Mouse (Mus musculus) kidney, embryonic 15.5 days (tissue): ENCODE data around the gene Gm17359. TPM values are rescaled to one million over a fixed set of nuclear protein-coding genes. Genes with fewer than 3 reads are reported as not detected.

ENCODE experiments used
- ATAC-seq: fragments of 200-750 bp; cut with Nextera tagmentation; replicated peaks from 2 replicates; pipeline ENCODE4 v1.8.0; 2017; ENCODE audit warnings: moderate TSS enrichment; ENCODE audit not compliant: low FRiP score
- H3K27ac ChIP-seq: fragments of 300-500 bp; sonication (generic); 2 replicates; pipeline ENCODE4 v1.5.1; 2015; ENCODE audit warnings: mild to moderate bottlenecking, inconsistent platforms
- H3K27me3 ChIP-seq: fragments of 300-500 bp; sonication (generic); 2 replicates; pipeline ENCODE4 v1.6.1; 2015; ENCODE audit warnings: inconsistent platforms
- H3K36me3 ChIP-seq: fragments of 300-500 bp; sonication (generic); 2 replicates; pipeline ENCODE4 v1.6.1; 2015; ENCODE audit warnings: inconsistent platforms
- H3K4me1 ChIP-seq: fragments of 300-500 bp; sonication (generic); 2 replicates; pipeline ENCODE4 v1.6.1; 2015; ENCODE audit warnings: inconsistent platforms
- H3K4me2 ChIP-seq: fragments of 300-500 bp; sonication (generic); 2 replicates; pipeline ENCODE4 v1.6.1; 2015; ENCODE audit warnings: moderate library complexity, mild to moderate bottlenecking, inconsistent platforms
- H3K4me3 ChIP-seq: fragments of 300-500 bp; sonication (generic); replicated peaks from 2 replicates; pipeline ENCODE4 v1.5.1; 2015; ENCODE audit warnings: mild to moderate bottlenecking, inconsistent platforms
- H3K9ac ChIP-seq: fragments of 300-500 bp; sonication (generic); 2 replicates; pipeline ENCODE4 v1.6.1; 2015; ENCODE audit warnings: mild to moderate bottlenecking, inconsistent platforms
- H3K9me3 ChIP-seq: fragments of 300-500 bp; sonication (generic); replicated peaks from 2 replicates; pipeline ENCODE4 v1.6.1; 2016; ENCODE audit warnings: inconsistent platforms
- WGBS: fragments of 180-500 bp; shearing (Covaris S2); methylation state at CpG from one replicate; pipeline ENCODE4 v1.1.7; 2015; ENCODE audit warnings: mixed read lengths; 5-methylcytosine and 5-hydroxymethylcytosine counted together
- polyA plus RNA-seq: library from polyadenylated mRNA; unstranded; fragments of >200 nt; fragmentation: Nextera tagmentation; extraction: Ambion mirVana; gene quantifications from 2 replicates; pipeline ENCODE4 v1.2.1, GENCODE M21; 2015

The Gm17359 gene
- polyA plus RNA-seq, result not detected in 2 replicates

DNA sequence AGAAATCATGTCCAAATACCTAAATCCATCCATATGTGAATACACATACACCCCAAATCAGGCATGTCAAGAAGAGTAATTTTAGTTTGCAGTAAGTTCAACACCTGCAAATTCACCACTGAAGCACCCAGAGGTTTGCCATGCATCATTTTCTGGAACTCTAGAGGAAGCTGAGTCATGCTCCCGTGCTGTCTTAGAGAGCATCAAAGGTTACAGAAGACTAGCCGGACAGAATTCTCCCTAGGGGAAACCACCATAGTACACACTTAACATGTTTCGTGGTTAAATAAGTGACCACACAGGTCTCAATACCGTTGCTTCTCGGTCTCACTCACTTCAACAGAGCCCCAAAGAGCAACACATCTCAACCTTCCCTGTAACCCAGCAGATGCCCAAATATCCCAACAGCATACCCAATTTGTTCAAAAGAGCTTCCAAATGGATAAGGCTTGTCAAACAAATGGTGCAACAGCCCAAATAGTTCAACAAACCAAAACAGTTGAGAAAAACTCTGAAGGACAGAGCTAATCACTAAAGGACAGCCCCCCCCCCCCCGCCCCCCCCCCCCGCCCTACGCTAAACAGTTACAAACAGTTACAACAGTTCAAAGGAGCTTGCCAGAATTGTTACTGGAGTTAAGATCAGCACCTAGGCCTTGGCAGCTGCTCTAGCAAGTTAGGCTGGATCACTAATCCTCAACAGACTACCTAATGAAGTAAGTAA, at the start of gene Gm17359:
Gene Gm17359 (plus strand): TSS at position 618 of the 723 bp plus-strand sequence.
- no peak within 1 kb of the TSS for H3K4me2 ChIP-seq
- H3K9me3 ChIP-seq, result no peaks in the 10 kb centered on the region
- WGBS, result 59% methylated on average over 8 of the region's 8 CpGs
- ATAC-seq, result no peak
- H3K4me1 ChIP-seq, result 0 out of 2 replicates have a peak, but pooled peaks cover 5% of the 10 kb centered on the region
- H3K27me3 ChIP-seq, result no peaks in the 10 kb centered on the region
- no peak within 1 kb of the TSS for H3K9ac ChIP-seq
- no peak within 1 kb of the TSS for H3K27ac ChIP-seq
- H3K36me3 ChIP-seq, result no peaks in the 10 kb centered on the region
- no peak within 1 kb of the TSS for H3K4me3 ChIP-seq

DNA sequence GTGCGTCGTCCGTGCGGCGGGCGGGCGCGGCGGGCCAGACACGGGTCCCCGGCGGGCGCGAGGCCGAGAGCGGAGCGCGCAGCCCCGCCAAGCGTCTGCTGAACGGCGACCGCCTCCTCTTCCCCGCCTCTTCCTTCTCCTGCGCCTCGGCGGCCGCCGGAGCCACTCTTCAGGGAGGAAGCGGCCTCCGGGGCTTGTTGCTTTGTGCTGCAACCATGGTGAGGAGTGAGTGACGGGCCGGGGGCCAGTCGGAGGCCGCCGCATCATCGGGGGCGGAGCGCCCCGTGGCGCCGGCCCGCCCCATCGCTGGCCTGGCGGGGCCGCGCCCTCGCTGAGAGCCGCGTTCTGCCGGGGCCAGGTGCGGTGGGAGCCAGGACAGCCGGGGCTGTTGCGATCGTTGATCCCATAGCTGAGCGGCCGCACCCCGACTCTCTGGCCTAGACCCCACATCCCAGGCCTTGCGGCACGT, 49.3 kb upstream of the Gm17359 start:
- Histone ChIP-seq H3K9ac (peak overlapping the region; percentile 92), H3K4me1 (peaks cover 39% of the 10 kb centered on the region), H3K27me3 (no peaks in the 10 kb centered on the region; the same call in 1 of the 2 replicates), H3K27ac (peak overlapping the region; percentile 97), H3K4me3 (peak overlapping the region; percentile 73), H3K4me2 (peak overlapping the region; percentile 81), H3K36me3 (no peaks in the 10 kb centered on the region), H3K9me3 (no peaks in the 10 kb centered on the region)
- ATAC-seq, result peak; percentile 98
- under 1% methylated on average over 55 of the region's 60 CpGs for WGBS

DNA sequence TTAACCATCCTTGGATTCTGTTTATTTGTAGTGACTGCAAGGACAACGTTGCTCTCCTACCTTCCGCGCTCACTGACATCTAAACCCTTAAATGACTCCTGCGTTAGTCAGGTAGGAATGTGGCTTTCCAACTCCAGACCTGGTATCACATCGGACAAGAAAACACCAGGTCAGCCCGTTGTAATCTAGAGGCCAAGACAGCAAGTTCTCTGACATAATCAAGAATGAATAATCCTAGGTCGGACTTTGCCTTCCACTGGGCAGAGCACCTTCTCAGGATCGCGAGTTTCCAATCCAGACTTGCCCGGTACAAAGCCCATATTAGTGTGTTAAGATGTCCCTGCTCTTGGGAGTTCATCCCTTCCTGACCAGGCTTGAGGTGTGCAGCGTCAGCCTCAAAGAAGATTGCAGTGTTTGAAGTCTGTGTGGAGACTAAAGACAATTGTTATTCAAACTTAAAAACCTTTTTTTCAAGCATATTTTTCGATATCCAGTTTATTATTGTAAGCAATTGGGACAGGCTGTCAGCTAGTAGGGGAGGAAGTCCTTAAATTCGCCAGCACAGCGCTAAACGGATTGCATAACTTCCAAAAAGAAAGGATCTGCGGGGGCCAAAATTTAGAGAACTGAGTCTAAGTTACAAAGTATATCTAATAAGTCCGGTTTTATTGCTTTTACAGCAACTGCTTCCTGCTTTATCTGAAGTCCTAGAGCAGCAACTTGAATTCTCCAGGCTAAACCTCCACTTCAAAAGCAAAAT, 48.6 kb upstream of the Gm17359 start:
- no peaks in the 10 kb centered on the region for H3K36me3 ChIP-seq
- no peaks in the 10 kb centered on the region for H3K9me3 ChIP-seq
- peak overlapping the region; percentile 73 for H3K4me3 ChIP-seq
- H3K27ac ChIP-seq, result peak overlapping the region; percentile 70; the same call in 1 of the 2 replicates
- H3K9ac ChIP-seq, result peak overlapping the region; percentile 92
- WGBS, result 13% methylated on average over 17 of the region's 17 CpGs
- H3K27me3 ChIP-seq, result no peaks in the 10 kb centered on the region; the same call in 1 of the 2 replicates
- H3K4me2 ChIP-seq, result peak overlapping the region; percentile 81
- peak; percentile 2; the same call in 1 of the 2 replicates for ATAC-seq
- H3K4me1 ChIP-seq, result peaks cover 38% of the 10 kb centered on the region

DNA sequence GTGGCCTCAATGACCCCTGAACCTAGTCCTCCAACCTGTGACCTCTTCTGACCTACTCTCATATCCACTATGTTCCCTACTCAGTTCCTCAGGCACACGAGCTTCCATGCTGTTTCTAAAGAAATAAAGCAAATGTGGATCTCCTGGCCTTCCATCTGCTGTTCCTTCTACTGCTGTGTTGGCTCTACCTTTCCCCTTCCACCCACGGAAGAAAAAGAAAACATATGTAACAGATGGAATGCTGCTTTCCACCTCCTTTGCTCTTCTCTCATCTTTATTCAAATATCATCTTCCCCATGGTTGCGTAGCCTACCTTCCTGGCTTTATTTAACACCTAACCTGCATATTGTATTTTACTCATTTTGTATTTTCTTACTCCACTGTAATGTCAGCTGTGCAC, 47.4 kb upstream of the Gm17359 start:
- no peak for ATAC-seq
- no peaks in the 10 kb centered on the region for H3K9me3 ChIP-seq
- H3K27ac ChIP-seq, result no peak overlapping the region
- no peaks in the 10 kb centered on the region for H3K36me3 ChIP-seq
- H3K4me3 ChIP-seq, result no peak overlapping the region
- 77% methylated on average over 3 of the region's 3 CpGs for WGBS
- no peaks in the 10 kb centered on the region; the same call in 1 of the 2 replicates for H3K27me3 ChIP-seq
- H3K9ac ChIP-seq, result no peak overlapping the region
- no peak overlapping the region for H3K4me2 ChIP-seq
- H3K4me1 ChIP-seq, result peaks cover 26% of the 10 kb centered on the region

DNA sequence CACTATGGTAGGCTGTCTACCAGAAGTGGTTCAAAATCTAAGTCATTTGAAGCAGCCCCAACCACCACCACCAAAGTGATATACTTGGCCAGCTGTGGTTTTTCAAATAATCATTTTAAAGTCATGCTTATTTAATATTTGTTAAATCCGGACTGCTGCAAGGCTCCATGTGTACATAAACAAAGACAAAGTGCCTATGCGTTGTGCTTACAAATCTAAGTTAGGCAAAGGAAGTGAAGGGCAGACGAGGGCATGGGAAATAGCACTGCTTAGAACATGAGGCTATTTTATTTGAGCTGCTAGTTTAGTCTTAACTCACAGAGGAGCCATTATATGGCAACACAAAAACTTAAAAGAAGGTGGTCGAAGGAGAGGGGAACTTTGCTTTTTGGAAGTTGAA, 43.4 kb upstream of the Gm17359 start:
- no peak overlapping the region for H3K4me3 ChIP-seq
- 43% methylated on average over 4 of the region's 4 CpGs for WGBS

DNA sequence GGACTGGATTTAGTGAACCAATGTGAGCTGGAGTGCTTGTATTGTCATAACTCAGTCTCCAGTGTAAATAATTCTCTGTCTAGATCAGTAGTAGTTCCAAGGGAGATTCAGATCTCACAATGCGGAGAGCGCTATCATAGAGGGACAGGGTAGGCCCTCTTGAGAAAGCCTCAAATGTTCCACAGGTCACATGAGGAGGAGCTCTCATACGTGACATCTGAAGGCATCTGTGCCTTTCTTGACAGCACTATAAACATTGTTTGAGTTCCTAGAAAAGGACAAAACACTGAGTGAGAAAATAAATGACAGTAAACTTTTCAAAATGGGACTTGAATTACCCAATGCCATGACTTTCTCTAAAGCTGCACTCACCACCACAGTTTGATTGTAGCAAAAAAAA, 41.8 kb upstream of the Gm17359 start:
- H3K4me1 ChIP-seq, result 0 out of 2 replicates have a peak, but pooled peaks cover 3% of the 10 kb centered on the region
- 81% methylated on average over 3 of the region's 3 CpGs for WGBS
- no peak overlapping the region for H3K27ac ChIP-seq
- no peaks in the 10 kb centered on the region for H3K36me3 ChIP-seq
- no peak overlapping the region for H3K4me2 ChIP-seq
- H3K9ac ChIP-seq, result no peak overlapping the region
- H3K9me3 ChIP-seq, result no peaks in the 10 kb centered on the region
- H3K4me3 ChIP-seq, result no peak overlapping the region
- no peak for ATAC-seq
- H3K27me3 ChIP-seq, result no peaks in the 10 kb centered on the region

More for the DNA sequence above, 43.4 kb upstream of the Gm17359 start:
- H3K9ac ChIP-seq, result no peak overlapping the region
- H3K4me2 ChIP-seq, result no peak overlapping the region
- H3K36me3 ChIP-seq, result no peaks in the 10 kb centered on the region
- no peak overlapping the region for H3K27ac ChIP-seq
- no peak for ATAC-seq
- peaks cover 5% of the 10 kb centered on the region for H3K4me1 ChIP-seq
- no peaks in the 10 kb centered on the region; the same call in 1 of the 2 replicates for H3K27me3 ChIP-seq
- H3K9me3 ChIP-seq, result no peaks in the 10 kb centered on the region

DNA sequence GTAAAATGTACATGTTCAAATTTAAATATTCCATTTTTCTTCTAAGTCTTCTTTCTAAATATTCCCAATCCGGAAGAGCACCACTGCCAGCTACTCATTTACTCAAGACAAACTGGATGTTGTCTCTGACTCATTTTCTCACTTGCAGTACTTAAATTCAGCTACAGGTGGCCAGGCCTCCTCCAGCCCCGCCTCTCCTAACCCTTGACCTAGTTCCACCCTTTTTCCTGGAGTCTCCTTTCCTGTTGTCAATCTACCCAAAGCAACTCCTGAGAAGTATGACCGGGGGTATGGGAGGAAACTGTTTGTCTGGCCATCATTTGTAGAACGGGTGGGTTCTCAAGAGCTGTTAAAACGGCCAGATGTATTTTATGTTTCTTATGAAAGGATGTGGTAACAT, 40.4 kb upstream of the Gm17359 start:
- ATAC-seq, result no peak

DNA sequence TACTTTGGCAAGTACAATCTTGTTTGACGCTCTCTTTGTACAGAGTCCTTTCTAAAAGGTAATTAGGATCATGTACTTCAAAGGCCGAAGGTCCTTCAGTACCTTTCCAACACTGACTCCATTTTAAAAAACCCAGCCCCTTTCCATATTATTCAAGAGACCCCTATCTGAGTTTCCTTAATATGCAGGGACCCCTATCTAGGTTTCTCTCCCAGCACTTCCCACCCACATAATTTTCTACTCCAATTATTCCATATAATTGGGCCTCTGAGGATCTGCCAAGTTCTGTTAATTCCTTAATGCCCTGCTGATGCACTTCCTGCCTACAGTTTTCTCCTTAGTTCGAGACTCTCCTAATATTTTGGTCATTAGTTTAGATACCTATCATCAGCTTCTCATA, 39.9 kb upstream of the Gm17359 start:
- 0 out of 2 replicates have a peak, but pooled peaks cover 3% of the 10 kb centered on the region for H3K4me1 ChIP-seq
- WGBS, result 84% methylated on average over 3 of the region's 3 CpGs
- no peaks in the 10 kb centered on the region for H3K9me3 ChIP-seq
- H3K4me3 ChIP-seq, result no peak overlapping the region
- no peaks in the 10 kb centered on the region for H3K36me3 ChIP-seq
- no peak overlapping the region for H3K9ac ChIP-seq
- no peak for ATAC-seq
- H3K27me3 ChIP-seq, result no peaks in the 10 kb centered on the region
- H3K27ac ChIP-seq, result no peak overlapping the region
- H3K4me2 ChIP-seq, result no peak overlapping the region

More for the DNA sequence above, 40.4 kb upstream of the Gm17359 start:
- Histone ChIP-seq H3K36me3 (no peaks in the 10 kb centered on the region), H3K27me3 (no peaks in the 10 kb centered on the region), H3K4me3 (no peak overlapping the region), H3K27ac (no peak overlapping the region), H3K9ac (no peak overlapping the region), H3K4me2 (no peak overlapping the region), H3K4me1 (0 out of 2 replicates have a peak, but pooled peaks cover 3% of the 10 kb centered on the region), H3K9me3 (no peaks in the 10 kb centered on the region)
- 57% methylated on average over 5 of the region's 5 CpGs for WGBS

DNA sequence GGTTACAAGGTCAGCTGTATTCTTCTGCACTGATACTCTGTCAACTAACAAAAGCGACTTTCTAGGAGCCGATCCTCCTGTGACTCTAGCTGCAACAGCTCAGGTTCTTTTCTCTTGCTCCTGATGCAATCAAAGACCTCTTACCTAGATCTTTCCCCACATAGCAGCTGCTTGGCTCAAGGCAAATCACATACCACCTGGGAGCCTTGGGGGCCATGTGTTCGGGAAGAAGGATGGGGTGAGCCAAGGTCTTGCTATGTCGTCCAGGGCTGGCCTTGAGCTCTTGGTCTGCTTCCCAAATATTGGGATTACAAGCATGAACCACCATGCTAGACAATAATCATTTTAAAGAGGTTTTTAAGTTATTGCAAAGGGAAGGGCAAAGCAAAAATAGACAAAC, 39.2 kb upstream of the Gm17359 start:
- Histone ChIP-seq H3K27ac (no peak overlapping the region), H3K4me3 (no peak overlapping the region), H3K4me2 (no peak overlapping the region), H3K9ac (no peak overlapping the region), H3K27me3 (no peaks in the 10 kb centered on the region), H3K9me3 (no peaks in the 10 kb centered on the region), H3K4me1 (0 out of 2 replicates have a peak, but pooled peaks cover 3% of the 10 kb centered on the region), H3K36me3 (no peaks in the 10 kb centered on the region)
- WGBS, result 86% methylated on average over 4 of the region's 4 CpGs
- no peak for ATAC-seq

DNA sequence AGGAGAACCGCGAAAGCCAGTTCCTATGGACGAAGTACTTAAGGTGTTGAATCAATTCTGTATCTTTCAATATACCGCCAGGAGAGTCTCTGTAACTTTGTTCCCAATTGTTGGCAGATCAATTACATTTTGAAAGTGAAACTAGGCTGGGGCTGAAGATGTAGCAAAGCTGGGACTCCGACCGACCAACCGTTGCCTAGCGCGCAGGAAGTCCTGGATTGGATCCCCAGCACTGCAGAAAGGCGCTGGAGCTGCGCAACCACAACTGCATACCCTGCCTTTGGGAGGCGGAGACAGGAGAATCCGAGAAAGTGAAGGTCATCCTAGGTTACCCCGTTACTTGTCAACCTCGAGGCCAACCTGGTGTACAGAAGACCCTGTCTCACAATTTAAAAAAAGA, 37.1 kb upstream of the Gm17359 start:
- Histone ChIP-seq H3K4me3 (no peak overlapping the region), H3K27me3 (no peaks in the 10 kb centered on the region), H3K9ac (no peak overlapping the region), H3K36me3 (no peaks in the 10 kb centered on the region), H3K27ac (no peak overlapping the region), H3K9me3 (no peaks in the 10 kb centered on the region), H3K4me1 (0 out of 2 replicates have a peak, but pooled peaks cover 3% of the 10 kb centered on the region), H3K4me2 (no peak overlapping the region)
- no peak for ATAC-seq
- WGBS, result 88% methylated on average over 15 of the region's 15 CpGs

DNA sequence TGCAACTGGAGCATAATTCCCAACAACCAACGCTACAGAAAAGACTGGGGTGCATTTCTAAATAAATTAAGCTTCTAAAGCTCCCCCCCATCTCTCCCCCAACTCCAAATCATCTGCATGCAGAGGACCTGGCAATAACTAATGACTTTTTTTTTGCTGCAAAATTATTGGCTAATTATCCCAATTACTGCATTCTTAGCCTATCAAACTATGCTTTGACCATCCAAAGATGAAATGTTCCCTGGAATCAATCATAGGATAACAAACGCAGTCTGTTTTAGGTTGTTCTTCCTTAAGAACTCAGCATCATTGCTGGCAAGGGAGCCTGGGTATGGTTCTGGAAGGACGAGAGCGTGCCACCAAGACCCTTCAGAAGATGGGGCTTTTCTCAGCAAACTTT, 27.9 kb upstream of the Gm17359 start:
- H3K9ac ChIP-seq, result no peak overlapping the region
- H3K4me2 ChIP-seq, result no peak overlapping the region
- ATAC-seq, result no peak
- no peak overlapping the region for H3K27ac ChIP-seq
- WGBS, result 89% methylated on average over 4 of the region's 4 CpGs
- H3K4me3 ChIP-seq, result no peak overlapping the region
- no peaks in the 10 kb centered on the region for H3K4me1 ChIP-seq
- no peaks in the 10 kb centered on the region for H3K36me3 ChIP-seq
- no peaks in the 10 kb centered on the region for H3K27me3 ChIP-seq
- no peaks in the 10 kb centered on the region for H3K9me3 ChIP-seq

DNA sequence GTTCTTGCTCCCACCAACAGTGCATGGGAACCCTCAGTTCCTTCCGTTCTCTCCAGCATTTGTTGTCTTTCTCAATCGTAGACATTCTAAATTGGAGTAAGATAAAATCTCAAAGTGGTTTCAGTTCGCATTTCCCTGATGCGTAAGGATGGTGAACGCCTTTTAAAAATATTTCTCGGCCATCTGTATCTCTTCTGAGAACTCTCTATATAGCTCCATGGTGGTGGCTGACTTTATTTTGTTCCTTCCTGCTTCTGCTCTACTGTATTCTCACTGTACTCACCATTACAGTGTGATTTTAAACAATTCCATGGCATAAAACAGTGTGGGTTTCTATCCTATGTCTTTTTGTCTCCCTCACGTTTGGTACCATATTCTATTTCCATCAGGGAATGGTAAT, 26.3 kb upstream of the Gm17359 start:
- ATAC-seq, result no peak

More for the DNA sequence above, 26.3 kb upstream of the Gm17359 start:
- no peaks in the 10 kb centered on the region for H3K4me1 ChIP-seq
- no peak overlapping the region for H3K9ac ChIP-seq
- H3K9me3 ChIP-seq, result no peaks in the 10 kb centered on the region
- H3K27ac ChIP-seq, result no peak overlapping the region
- no peak overlapping the region for H3K4me2 ChIP-seq
- no peaks in the 10 kb centered on the region for H3K27me3 ChIP-seq
- H3K36me3 ChIP-seq, result no peaks in the 10 kb centered on the region
- H3K4me3 ChIP-seq, result no peak overlapping the region
- 70% methylated on average over 7 of the region's 7 CpGs for WGBS
